Mouse (Mus musculus): ENCODE measurements around the gene Shbg. TPM values are rescaled to one million over a fixed set of nuclear protein-coding genes. Genes with fewer than 3 reads are reported as not detected.
A peak's percentile ranks its signal among the peaks of the same experiment; 100 is the strongest.

Gene Shbg
- polyA plus RNA-seq, 1 experiment: 0.02 TPM

DNA sequence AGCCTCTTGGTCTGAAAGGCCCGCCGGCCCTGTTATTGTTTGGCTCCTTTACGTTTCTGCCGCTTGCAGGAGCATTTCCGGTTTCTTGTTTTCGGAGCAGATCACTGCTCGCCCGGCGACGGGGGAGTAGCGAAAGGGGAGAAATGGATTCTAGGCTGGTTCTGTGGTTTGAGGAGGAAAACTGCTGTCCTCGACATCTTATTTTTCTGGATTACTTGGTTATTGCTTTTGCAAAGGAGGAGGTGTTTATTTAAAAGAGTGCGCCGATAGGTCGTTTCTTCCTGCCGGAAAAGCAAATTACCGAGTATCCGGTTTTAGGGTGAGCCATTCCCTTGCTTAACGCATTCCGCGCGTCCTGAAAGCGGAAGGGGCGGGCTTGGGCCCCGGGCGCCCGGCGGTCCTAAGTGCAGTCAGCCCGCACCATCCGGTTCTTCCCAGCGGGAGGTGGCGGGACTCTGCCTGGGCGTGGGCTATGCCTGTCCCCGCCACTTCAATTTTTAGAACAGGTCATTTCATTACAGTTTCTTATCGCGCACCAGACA lies 36.5 kb downstream of the Shbg start:
- no peaks in the 10 kb centered on the region for H3K27me3 ChIP-seq (ENCODE audit: control insufficient read depth)
- peaks cover 45% of the 10 kb centered on the region for H3K36me3 ChIP-seq (ENCODE audit: control insufficient read depth)
- no peak for TF ChIP-seq TAL1 (IDR thresholded peaks at IDR 0.05; ENCODE audit: low read length)
- TF ChIP-seq GATA1 (IDR thresholded peaks at IDR 0.05; ENCODE audit: low read length): no peak; the same call in 1 of the 2 replicates
- no peaks in the 10 kb centered on the region for H3K9me3 ChIP-seq (ENCODE audit: control insufficient read depth, low read length)
- H3K4me3 ChIP-seq (replicated peaks): peak overlapping the region; percentile 85
- peaks cover 79% of the 10 kb centered on the region for H3K4me1 ChIP-seq (ENCODE audit: control insufficient read depth)

DNA sequence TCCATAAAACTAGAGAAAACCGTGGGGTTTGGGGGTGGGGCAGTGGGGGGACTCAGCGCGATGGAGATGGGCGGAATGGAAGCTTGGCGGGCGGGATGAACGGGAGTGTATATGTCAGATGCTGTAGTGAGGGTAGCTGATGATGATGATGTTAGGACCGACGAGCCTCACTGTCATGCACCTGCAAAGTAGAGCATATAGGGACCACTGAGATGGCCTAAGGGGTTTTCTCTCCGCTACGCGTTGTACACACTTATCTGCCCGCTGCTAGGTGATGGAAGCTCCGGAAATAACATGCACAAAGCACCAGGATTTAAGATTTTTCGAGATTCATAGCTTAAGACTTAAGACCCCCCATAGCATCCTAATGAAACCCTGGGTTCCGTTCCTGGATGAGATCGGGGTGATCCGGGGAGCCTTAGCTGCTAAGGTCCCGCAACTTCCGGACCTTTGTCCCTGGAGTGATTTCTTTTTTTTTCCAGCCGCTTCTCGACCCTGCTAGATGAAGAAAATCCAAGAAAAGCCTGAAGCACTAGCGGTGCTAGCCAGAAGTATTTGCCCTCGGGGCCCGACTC lies 37.0 kb downstream of the Shbg start:
- TF ChIP-seq GATA1 (IDR thresholded peaks at IDR 0.05; ENCODE audit: low read length) (no peak), TAL1 (IDR thresholded peaks at IDR 0.05; ENCODE audit: low read length) (no peak)
- H3K4me1 ChIP-seq (ENCODE audit: control insufficient read depth): peaks cover 78% of the 10 kb centered on the region
- no peaks in the 10 kb centered on the region for H3K27me3 ChIP-seq (ENCODE audit: control insufficient read depth)
- H3K4me3 ChIP-seq (replicated peaks): peak overlapping the region; percentile 85
- H3K9me3 ChIP-seq (ENCODE audit: control insufficient read depth, low read length): no peaks in the 10 kb centered on the region
- H3K36me3 ChIP-seq (ENCODE audit: control insufficient read depth): peaks cover 49% of the 10 kb centered on the region

DNA sequence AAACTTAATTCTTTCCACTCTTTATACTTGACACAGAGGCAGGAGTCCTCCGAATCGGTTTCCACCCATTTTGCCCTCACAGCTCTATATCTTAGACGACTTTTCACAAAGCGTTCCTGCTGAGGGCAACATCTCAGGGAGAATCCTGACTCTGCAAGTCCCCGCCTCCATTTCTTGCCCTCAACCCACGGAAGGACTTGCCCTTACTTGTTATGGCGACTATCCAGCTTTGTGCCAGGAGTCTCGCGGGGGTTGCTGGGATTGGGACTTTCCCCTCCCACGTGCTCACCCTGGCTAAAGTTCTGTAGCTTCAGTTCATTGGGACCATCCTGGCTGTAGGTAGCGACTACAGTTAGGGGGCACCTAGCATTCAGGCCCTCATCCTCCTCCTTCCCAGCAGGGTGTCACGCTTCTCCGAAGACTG lies 37.6 kb downstream of the Shbg start, which contains the start of the genes Wrap53 and Trp53:
Wrap53 (minus strand) TSS at position 165 of the 424 bp plus-strand sequence.
Trp53 (plus strand) TSS at position 269 of the 424 bp plus-strand sequence.
- Histone ChIP-seq H3K4me3 (replicated peaks) (peak within 1 kb of the TSS; percentile 85), H3K9me3 (ENCODE audit: control insufficient read depth, low read length) (no peaks in the 10 kb centered on the region), H3K27me3 (ENCODE audit: control insufficient read depth) (no peaks in the 10 kb centered on the region), H3K36me3 (ENCODE audit: control insufficient read depth) (peaks cover 55% of the 10 kb centered on the region), H3K4me1 (ENCODE audit: control insufficient read depth) (peaks cover 78% of the 10 kb centered on the region)
- TF ChIP-seq GATA1 (IDR thresholded peaks at IDR 0.05; ENCODE audit: low read length) (no peak), TAL1 (IDR thresholded peaks at IDR 0.05; ENCODE audit: low read length) (no peak)

DNA sequence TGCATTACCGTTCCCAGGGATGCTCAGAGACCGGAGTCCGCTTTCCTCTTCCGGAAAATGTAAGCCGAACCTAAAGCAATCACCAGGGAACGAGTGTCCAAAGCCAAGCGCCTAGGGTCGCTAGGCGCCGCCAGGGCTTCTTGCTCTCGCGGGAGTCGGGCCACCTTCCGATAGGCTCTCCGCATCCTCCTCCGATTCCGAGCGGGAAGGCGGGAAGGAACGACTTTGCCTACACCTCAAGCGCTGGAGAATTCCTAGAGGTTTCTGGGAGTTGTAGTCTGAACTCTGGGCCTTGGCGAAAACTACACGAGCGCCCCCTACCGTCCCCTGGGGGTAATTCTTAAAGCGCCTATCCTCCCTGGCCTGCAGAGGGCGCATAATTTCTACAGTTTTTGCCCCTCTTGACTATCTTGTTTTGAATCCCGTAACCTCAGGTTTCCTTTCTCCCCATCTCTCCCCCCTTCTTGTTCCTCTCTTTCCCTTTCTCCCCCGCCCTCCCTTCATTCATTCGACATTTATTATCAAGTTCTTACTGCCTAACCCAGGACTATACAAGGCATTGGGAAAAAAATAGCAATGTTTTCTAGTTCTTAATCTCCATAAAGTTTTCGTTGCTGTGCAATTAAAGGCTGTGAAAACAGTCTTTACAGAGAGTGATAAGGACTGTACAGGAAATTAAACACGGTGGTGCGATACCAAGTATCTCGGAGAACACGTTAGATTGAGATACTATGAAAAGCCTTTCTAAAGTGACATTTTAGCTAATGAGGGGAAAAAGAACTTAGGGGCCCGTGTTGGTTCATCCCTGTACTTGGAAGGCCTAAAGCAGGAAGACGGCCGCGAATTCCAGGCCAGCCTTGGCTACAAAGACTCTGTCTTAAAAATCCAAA lies 38.3 kb downstream of the Shbg start:
- Histone ChIP-seq H3K27me3 (ENCODE audit: control insufficient read depth) (no peaks in the 10 kb centered on the region), H3K9me3 (ENCODE audit: control insufficient read depth, low read length) (no peaks in the 10 kb centered on the region), H3K4me3 (replicated peaks) (peak overlapping the region; percentile 85), H3K4me1 (ENCODE audit: control insufficient read depth) (peaks cover 78% of the 10 kb centered on the region), H3K36me3 (ENCODE audit: control insufficient read depth) (peaks cover 58% of the 10 kb centered on the region)
- no peak for TF ChIP-seq TAL1 (IDR thresholded peaks at IDR 0.05; ENCODE audit: low read length)

DNA sequence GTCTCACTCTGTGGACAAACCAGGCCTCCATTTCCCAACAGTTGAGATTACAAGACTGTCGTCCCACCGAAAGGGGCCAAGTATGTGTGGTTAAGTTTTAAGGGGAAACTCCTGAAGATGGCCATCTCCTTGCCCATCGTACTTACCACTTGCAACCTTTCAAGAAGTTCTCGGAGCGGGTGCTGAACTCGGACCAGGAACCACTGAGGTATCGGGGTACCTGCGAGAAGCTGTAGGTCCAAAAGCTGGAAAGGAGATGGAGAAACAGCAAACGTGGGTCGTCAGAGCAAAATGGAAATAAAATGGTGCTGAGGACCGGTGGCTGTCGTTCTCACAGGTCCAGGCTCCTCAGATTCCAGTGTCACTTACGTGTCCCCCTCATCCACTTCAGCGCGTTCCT lies 39.4 kb downstream of the Shbg start:
- Histone ChIP-seq H3K4me1 (ENCODE audit: control insufficient read depth) (peaks cover 74% of the 10 kb centered on the region), H3K27me3 (ENCODE audit: control insufficient read depth) (no peaks in the 10 kb centered on the region), H3K36me3 (ENCODE audit: control insufficient read depth) (peaks cover 58% of the 10 kb centered on the region), H3K9me3 (ENCODE audit: control insufficient read depth, low read length) (no peaks in the 10 kb centered on the region), H3K4me3 (replicated peaks) (peak overlapping the region; percentile 85)
- no peak for TF ChIP-seq TAL1 (IDR thresholded peaks at IDR 0.05; ENCODE audit: low read length)
- no peak for TF ChIP-seq GATA1 (IDR thresholded peaks at IDR 0.05; ENCODE audit: low read length)

DNA sequence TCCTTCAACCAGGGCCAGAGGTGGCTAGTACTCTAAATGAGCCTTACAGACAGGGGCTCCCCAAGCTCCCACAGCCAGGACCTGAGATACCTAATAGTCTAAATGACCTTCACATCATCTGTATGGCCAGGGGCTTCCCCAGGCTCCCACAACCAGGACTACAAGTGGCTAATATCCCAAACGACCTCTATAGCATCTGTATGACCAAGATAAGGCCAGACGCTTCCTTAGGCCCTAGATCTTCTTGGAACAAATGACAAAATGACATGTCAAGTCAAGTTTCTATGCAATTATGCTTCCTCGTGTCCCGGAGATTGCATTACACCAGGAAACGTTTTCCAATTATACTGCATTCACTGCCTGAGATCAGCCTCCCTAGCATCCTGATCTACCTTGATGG lies 41.4 kb downstream of the Shbg start:
- Histone ChIP-seq H3K27me3 (ENCODE audit: control insufficient read depth) (no peaks in the 10 kb centered on the region), H3K9me3 (ENCODE audit: control insufficient read depth, low read length) (no peaks in the 10 kb centered on the region), H3K36me3 (ENCODE audit: control insufficient read depth) (peaks cover 68% of the 10 kb centered on the region), H3K4me1 (ENCODE audit: control insufficient read depth) (peaks cover 78% of the 10 kb centered on the region), H3K4me3 (replicated peaks) (peak overlapping the region; percentile 85)
- TF ChIP-seq TAL1 (IDR thresholded peaks at IDR 0.05; ENCODE audit: low read length) (peak; percentile 38; the same call in 1 of the 3 replicates), GATA1 (IDR thresholded peaks at IDR 0.05; ENCODE audit: low read length) (no peak)

DNA sequence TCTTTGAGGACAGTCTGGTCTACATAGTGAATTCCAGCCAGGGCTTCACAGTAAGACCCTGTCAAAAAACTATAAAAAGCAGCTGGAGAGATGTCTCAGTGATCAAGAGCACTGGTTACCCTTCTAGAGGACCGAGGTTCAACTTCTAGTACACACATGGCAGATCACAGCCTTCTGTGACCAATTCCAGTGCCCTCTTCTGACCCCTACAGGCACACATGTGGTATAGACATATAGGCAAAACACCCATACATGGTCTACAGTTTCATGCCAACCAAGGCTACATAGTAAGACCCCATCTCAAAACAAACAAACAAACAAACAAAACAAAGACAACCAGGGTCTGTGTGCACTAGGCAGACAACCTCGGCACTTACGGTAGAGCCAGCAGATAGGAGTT lies 42.5 kb downstream of the Shbg start:
- Histone ChIP-seq H3K4me3 (replicated peaks) (no peak overlapping the region), H3K4me1 (ENCODE audit: control insufficient read depth) (peaks cover 84% of the 10 kb centered on the region), H3K9me3 (ENCODE audit: control insufficient read depth, low read length) (no peaks in the 10 kb centered on the region), H3K27me3 (ENCODE audit: control insufficient read depth) (no peaks in the 10 kb centered on the region), H3K36me3 (ENCODE audit: control insufficient read depth) (peaks cover 79% of the 10 kb centered on the region)
- no peak for TF ChIP-seq GATA1 (IDR thresholded peaks at IDR 0.05; ENCODE audit: low read length)
- no peak for TF ChIP-seq TAL1 (IDR thresholded peaks at IDR 0.05; ENCODE audit: low read length)

DNA sequence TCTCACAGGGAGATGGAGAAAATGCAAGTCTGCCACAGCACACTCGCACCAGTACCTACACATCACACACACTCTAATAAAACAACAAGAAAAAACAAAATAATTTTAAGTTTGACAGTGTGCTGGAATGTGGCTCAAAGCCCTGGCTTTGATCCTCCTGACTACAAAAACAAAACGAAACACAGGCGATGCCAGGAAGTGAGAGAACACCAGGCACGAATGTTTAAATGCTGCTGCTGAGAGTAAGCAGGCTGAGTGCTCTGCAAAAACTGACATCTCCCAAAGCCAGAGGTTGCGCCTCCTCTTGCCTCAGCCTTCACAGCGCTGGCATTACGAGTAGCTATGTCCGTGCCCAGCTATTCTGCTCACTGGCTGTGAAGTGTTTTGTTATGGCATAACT lies 52.6 kb downstream of the Shbg start:
- H3K36me3 ChIP-seq (ENCODE audit: control insufficient read depth): peaks cover 94% of the 10 kb centered on the region
- no peak for TF ChIP-seq GATA1 (IDR thresholded peaks at IDR 0.05; ENCODE audit: low read length)
- no peak for TF ChIP-seq TAL1 (IDR thresholded peaks at IDR 0.05; ENCODE audit: low read length)

More for the DNA sequence above, 52.6 kb downstream of the Shbg start:
- H3K27me3 ChIP-seq (ENCODE audit: control insufficient read depth): peaks cover 18% of the 10 kb centered on the region
- H3K9me3 ChIP-seq (ENCODE audit: control insufficient read depth, low read length): no peaks in the 10 kb centered on the region; the same call in 1 of the 2 replicates
- peaks cover 23% of the 10 kb centered on the region for H3K4me1 ChIP-seq (ENCODE audit: control insufficient read depth)
- no peak overlapping the region for H3K4me3 ChIP-seq (replicated peaks)

Other genes with a start within 250 kb of the Shbg start
- 1.1 and 1.8 TPM in 2 replicates for gene Chd3, start 248.5 kb downstream of the Shbg start, polyA plus RNA-seq (2012)
- 17.5 and 24.2 TPM in 2 replicates for gene Naa38, start 222.4 kb downstream of the Shbg start, polyA plus RNA-seq (2012)
- gene Cyb5d1, start 222.3 kb downstream of the Shbg start, polyA plus RNA-seq (2012): 0.12 and 0.40 TPM in 2 replicates
- gene Tmem88, start 219.7 kb downstream of the Shbg start, polyA plus RNA-seq (2012): 0.08 TPM in 1 of 2 replicates, not detected in the other
- gene Kdm6b, start 204.2 kb downstream of the Shbg start, polyA plus RNA-seq (2012): 0.51 and 0.65 TPM in 2 replicates
- gene Dnah2, start 68.8 kb downstream of the Shbg start, polyA plus RNA-seq (2012): 0.04 TPM in 1 of 2 replicates, not detected in the other
- gene Efnb3, start 57.7 kb downstream of the Shbg start, polyA plus RNA-seq (2012): 0.15 and 0.20 TPM in 2 replicates
- 3.8 and 7.2 TPM in 2 replicates for gene Wrap53, start 37.6 kb downstream of the Shbg start, polyA plus RNA-seq (2012)
- gene Trp53, start 37.5 kb downstream of the Shbg start, polyA plus RNA-seq (2012): 4.1 and 4.3 TPM in 2 replicates
- 8.1 and 9.1 TPM in 2 replicates for gene Atp1b2, start 12.0 kb downstream of the Shbg start, polyA plus RNA-seq (2012)
- gene Sat2, start 4.1 kb upstream of the Shbg start, polyA plus RNA-seq (2012): not detected in 2 replicates
- 9.7 and 10.3 TPM in 2 replicates for gene Fxr2, start 15.1 kb upstream of the Shbg start, polyA plus RNA-seq (2012)
- not detected in 2 replicates for gene Sox15, start 37.4 kb upstream of the Shbg start, polyA plus RNA-seq (2012)
- 3.9 and 4.3 TPM in 2 replicates for gene Mpdu1, start 44.7 kb upstream of the Shbg start, polyA plus RNA-seq (2012)
- gene Cd68, start 48.2 kb upstream of the Shbg start, polyA plus RNA-seq (2012): 0.60 and 0.78 TPM in 2 replicates
- 27.9 and 30.9 TPM in 2 replicates for gene Eif4a1, start 54.5 kb upstream of the Shbg start, polyA plus RNA-seq (2012)
- 5.4 and 5.6 TPM in 2 replicates for gene Senp3, start 64.2 kb upstream of the Shbg start, polyA plus RNA-seq (2012)
- not detected in 2 replicates for gene Tnfsf13, start 67.9 kb upstream of the Shbg start, polyA plus RNA-seq (2012)
- gene Tnfsf12, start 77.9 kb upstream of the Shbg start, polyA plus RNA-seq (2012): 0.02 TPM in 1 of 2 replicates, not detected in the other
- not detected in 2 replicates for gene Tnfsfm13, start 78.2 kb upstream of the Shbg start, polyA plus RNA-seq (2012)
- gene Polr2a, start 140.7 kb upstream of the Shbg start, polyA plus RNA-seq (2012): 14.2 and 14.3 TPM in 2 replicates
- gene Slc35g3, start 144.1 kb upstream of the Shbg start, polyA plus RNA-seq (2012): not detected in 2 replicates
- gene Zbtb4, start 148.0 kb upstream of the Shbg start, polyA plus RNA-seq (2012): 0.07 and 0.33 TPM in 2 replicates
- gene Chrnb1, start 178.0 kb upstream of the Shbg start, polyA plus RNA-seq (2012): not detected in 2 replicates
- 0.01 TPM in 1 of 2 replicates, not detected in the other for gene Fgf11, start 184.0 kb upstream of the Shbg start, polyA plus RNA-seq (2012)
- gene Tmem102, start 187.7 kb upstream of the Shbg start, polyA plus RNA-seq (2012): 0.05 TPM in 1 of 2 replicates, not detected in the other
- not detected in 2 replicates for gene Gm39566, start 197.4 kb upstream of the Shbg start, polyA plus RNA-seq (2012)
- gene Spem2, start 200.6 kb upstream of the Shbg start, polyA plus RNA-seq (2012): not detected in 2 replicates
- gene Spem1, start 204.3 kb upstream of the Shbg start, polyA plus RNA-seq (2012): not detected in 2 replicates
- gene Nlgn2, start 219.9 kb upstream of the Shbg start, polyA plus RNA-seq (2012): 0.13 and 0.16 TPM in 2 replicates
- gene Tmem256, start 220.6 kb upstream of the Shbg start, polyA plus RNA-seq (2012): 204 and 212 TPM in 2 replicates
- gene Plscr3, start 228.5 kb upstream of the Shbg start, polyA plus RNA-seq (2012): 3.6 and 4.4 TPM in 2 replicates
- 0.94 and 1.1 TPM in 2 replicates for gene Tnk1, start 240.8 kb upstream of the Shbg start, polyA plus RNA-seq (2012)